Comparison of ENCODE assay signal across 8 mouse cellular contexts in genomic region chr7:120982200-120982841, GRCm38 (mm10). TPM values are rescaled to one million over a fixed set of nuclear protein-coding genes. Genes with fewer than 3 reads are reported as not detected.
DNase-seq lines count a peak whose midpoint lies in the region; ATAC-seq and TF ChIP-seq lines count a peak whose summit lies in the region.

Gene Cdr2, minus strand, starts transcription at chr7:120982312.
Gene Mfsd13b, plus strand, starts transcription at chr7:120982509.

- peak; percentile 63; the same call in 1 of the 2 replicates for TF ChIP-seq POLR2A in cortical plate, adult 2 months (IDR thresholded peaks at IDR 0.05; ENCODE audit: extremely low read depth, insufficient read depth, low read length)

- no peaks in the 10 kb centered on the region for H3K36me3 ChIP-seq in megakaryocyte, embryonic 14.5 days (replicated peaks; ENCODE audit: low read length)

- no peak for TF ChIP-seq CTCF in cortical plate, adult 2 months (IDR thresholded peaks at IDR 0.05; ENCODE audit: extremely low read depth, insufficient read depth, low read length)

- peaks cover 4% of the 10 kb centered on the region for H3K27me3 ChIP-seq in megakaryocyte, embryonic 14.5 days (replicated peaks)

- H3K9me3 ChIP-seq in megakaryocyte, embryonic 14.5 days, result no peaks in the 10 kb centered on the region

- H3K27ac ChIP-seq in cortical plate, adult 2 months (ENCODE audit: insufficient read depth, low read length), result no peak within 1 kb of the TSS

- ATAC-seq in activated CD4-positive, CD25-positive, alpha-beta regulatory T cell, adult 4 months, result peak; percentile 98

- no peaks in the 10 kb centered on the region for H3K4me1 ChIP-seq in cortical plate, adult 2 months (ENCODE audit: control insufficient read depth, insufficient read depth, low read length)
- H3K4me1 ChIP-seq in megakaryocyte, embryonic 14.5 days, result peaks cover 44% of the 10 kb centered on the region

- DNase-seq in gastrocnemius, adult 8-10 months (ENCODE audit: low spot score in 2 of 2), result peak; percentile 84 to 88
- peak; percentile 99 for DNase-seq in hindlimb bud, embryonic 11.5 days (ENCODE audit: extremely low spot score, low read depth, low spot score)
- peak; percentile 90 to 91 for DNase-seq in left cerebral cortex, adult 8-10 months (ENCODE audit: low spot score in 2 of 2)
- peak; percentile 96 for DNase-seq in right cerebral cortex, postnatal 10 days (ENCODE audit: low spot score in 2 of 2)
- DNase-seq in urinary bladder, postnatal 25 days (ENCODE audit: low spot score), result peak; percentile 91

- H3K4me3 ChIP-seq in cortical plate, adult 2 months (ENCODE audit: insufficient read depth, low read length), result peak within 1 kb of the TSS; percentile 57
- H3K4me3 ChIP-seq in megakaryocyte, embryonic 14.5 days (replicated peaks), result peak within 1 kb of the TSS; percentile 96

RNA-seq across cellular contexts. Expression of gene Cdr2, which starts in this region (rescaled TPM):
- polyA plus RNA-seq in activated CD4-positive, CD25-positive, alpha-beta regulatory T cell, adult 4 months (2017; shearing (Covaris generic)), result 1 to 10 TPM; 1.0 to 1.3 TPM
- 14.6 and 17.5 TPM in 2 replicates for polyA plus RNA-seq in cortical plate, adult 2 months (2012; rRNA removed)
- total RNA-seq in gastrocnemius, adult 8-10 months (2022), result 1 to 10 TPM; 1.2 to 2.7 (median 1.6) TPM
- total RNA-seq in left cerebral cortex, adult 8-10 months (2022), result 10 to 100 TPM in 3 of 4 experiments, 1 to 10 TPM in 1; 8.7 to 12.5 (median 10.7) TPM
- 2.9 and 6.4 TPM in 2 replicates for polyA plus RNA-seq in megakaryocyte, embryonic 14.5 days (2012; ENCODE audit: insufficient read depth, low replicate concordance)

RNA-seq across cellular contexts. Expression of gene Mfsd13b, which starts in this region (rescaled TPM):
- not detected for polyA plus RNA-seq in activated CD4-positive, CD25-positive, alpha-beta regulatory T cell, adult 4 months (2017; shearing (Covaris generic))
- 0.40 TPM in 2 replicates for polyA plus RNA-seq in cortical plate, adult 2 months (2012; rRNA removed)
- total RNA-seq in gastrocnemius, adult 8-10 months (2022), result not detected
- total RNA-seq in left cerebral cortex, adult 8-10 months (2022), result 1 to 10 TPM in 1 of 4 experiments, under 1 TPM in 3; 0.18 to 2.4 (median 0.48) TPM
- not detected in 2 replicates for polyA plus RNA-seq in megakaryocyte, embryonic 14.5 days (2012; ENCODE audit: insufficient read depth, low replicate concordance)
